Mouse (Mus musculus): ENCODE results near the gene Cep70.

Gene Cep70

GRCm38 (mm10) chr9:99243190-99243894 lies at the start of gene Cep70:
Cep70 (plus strand) TSS chr9:99243367.
- DNase-seq (ENCODE audit: low read depth, low spot score) = peak; percentile 95

- DNase-seq (ENCODE audit: low read depth, low spot score) = no peak
Measured at GRCm38 (mm10) chr9:99212643-99213042, 30.5 kb upstream of the Cep70 start.

GRCm38 (mm10) chr9:99216182-99216581 lies 27.0 kb upstream of the Cep70 start:
- DNase-seq (ENCODE audit: low read depth, low spot score) = no peak

- peak; percentile 85 for DNase-seq (ENCODE audit: low read depth, low spot score)
Measured at GRCm38 (mm10) chr9:99217999-99218719, 25.0 kb upstream of the Cep70 start.

DNA sequence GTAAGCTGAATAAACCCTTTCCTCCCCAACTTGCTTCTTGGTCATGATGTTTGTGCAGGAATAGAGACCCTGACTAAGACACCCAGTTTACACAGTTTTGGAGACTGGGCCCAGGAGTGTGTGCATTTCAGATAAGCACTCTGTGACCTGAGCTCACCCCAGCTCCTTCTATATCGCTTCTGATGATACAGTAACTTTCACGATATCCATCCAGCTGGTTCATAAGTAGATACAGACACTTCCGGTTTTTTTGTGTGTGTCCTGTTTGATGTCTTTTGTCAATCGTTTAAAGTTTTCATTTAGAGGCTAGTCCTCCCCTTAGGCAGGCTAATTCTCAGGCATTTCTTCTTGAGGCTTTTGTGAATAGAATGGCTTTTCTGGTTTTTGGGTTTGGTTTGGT lies 21.5 kb upstream of the Cep70 start:
- no peak for DNase-seq (ENCODE audit: low read depth, low spot score)

- no peak for DNase-seq (ENCODE audit: low read depth, low spot score)
Measured at GRCm38 (mm10) chr9:99224583-99224982, 18.6 kb upstream of the Cep70 start.

GRCm38 (mm10) chr9:99229450-99229849 lies 13.7 kb upstream of the Cep70 start:
- peak; percentile 24 for DNase-seq (ENCODE audit: low read depth, low spot score)

DNA sequence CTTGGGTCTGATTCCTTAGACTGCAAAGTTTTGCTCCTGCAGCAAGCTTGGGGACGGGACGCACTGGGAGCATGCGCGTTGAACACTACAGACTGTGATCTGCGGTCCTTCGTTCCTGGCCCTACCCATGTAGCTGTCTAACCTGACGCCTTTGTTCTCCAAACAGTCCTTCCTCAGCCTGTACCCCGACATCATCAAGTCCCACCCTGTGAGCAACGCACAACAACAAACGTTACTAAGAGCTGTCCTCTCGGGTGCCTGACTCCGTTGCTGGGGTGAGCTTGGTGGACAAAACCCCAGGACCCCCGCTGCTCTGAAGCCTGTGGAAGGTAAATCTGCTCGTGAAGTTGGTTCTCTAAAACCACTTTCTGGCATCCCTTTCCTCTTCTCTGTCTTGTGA lies 6.0 kb upstream of the Cep70 start, which contains the start of gene Faiml:
Faiml (minus strand) TSS at position 101 of the 400 bp plus-strand sequence.
- DNase-seq (ENCODE audit: low read depth, low spot score) = no peak

GRCm38 (mm10) chr9:99238276-99238675 lies 4.9 kb upstream of the Cep70 start:
- DNase-seq (ENCODE audit: low read depth, low spot score) = no peak

GRCm38 (mm10) chr9:99239256-99239655 lies 3.9 kb upstream of the Cep70 start:
- DNase-seq (ENCODE audit: low read depth, low spot score) = no peak

DNA sequence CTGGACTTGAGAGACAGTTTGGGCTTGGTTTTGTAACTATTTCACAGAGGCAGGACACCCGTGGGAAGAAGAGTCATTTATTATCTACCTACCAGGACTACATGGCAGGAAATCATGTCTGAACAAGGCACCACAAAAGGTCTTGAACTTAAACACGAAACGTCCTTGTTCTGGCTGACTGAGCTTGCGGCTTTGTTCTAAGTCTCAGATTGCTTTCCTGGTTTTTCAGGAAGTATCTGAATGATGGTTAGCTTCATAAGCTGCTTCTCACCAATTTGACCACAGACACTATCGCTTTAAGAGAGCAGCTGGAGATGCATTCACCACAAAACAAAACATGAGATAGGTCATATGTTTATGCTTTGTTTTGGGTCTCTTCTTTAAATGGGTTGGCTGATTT lies 2.6 kb upstream of the Cep70 start:
- no peak for DNase-seq (ENCODE audit: low read depth, low spot score)

GRCm38 (mm10) chr9:99242035-99242434 lies 1.1 kb upstream of the Cep70 start:
- DNase-seq (ENCODE audit: low read depth, low spot score) = peak; percentile 85

DNA sequence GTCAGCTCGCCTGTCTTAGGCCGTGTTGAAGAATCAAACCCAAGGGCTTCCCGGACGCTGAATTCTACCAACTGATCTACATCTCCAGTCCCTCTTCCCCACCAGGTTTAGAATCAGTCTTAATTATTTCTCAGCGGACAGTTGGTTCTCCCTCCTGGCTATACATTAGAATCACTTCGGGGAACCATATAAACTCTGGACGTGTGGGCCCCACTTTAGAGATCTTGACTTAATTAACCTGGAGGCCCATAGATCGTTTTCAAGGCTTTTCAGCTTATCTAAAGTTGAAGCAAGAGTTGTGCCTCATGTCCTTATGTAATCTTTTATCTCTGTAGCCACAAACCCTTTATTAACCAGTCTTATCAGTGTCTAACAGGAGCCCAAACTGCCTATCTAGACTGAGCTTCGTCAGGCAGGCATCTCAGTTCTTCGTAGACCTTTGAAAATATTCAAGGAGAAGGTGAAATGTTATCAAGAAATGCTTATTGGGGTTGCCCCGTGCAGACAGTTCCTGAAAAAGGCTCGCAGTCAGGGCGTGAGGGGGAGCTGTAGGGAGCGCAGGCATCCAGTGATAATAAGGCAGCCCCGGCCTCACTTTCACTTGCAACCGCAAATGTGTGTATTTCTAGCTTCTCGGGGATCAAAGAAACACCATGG lies 506 bp upstream of the Cep70 start:
- DNase-seq (ENCODE audit: low read depth, low spot score) = no peak

DNA sequence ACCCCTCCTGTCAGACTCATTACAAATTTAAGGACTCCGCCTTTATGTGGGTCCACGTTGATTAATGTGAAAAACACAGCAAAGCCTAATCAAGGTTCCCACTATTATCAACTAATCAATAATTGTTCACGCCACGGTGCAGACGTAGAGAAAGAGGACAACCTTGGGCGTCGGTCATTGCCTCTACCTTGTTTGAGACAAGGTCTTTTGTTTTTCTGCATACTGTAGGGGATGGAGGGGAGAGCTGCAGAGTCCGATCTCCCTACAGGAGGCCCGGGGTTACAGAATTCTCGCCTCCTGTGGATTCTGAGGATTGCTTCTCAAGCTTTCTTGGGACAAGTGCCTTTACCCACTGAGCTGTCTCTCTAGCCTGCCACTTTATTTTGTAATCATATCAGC lies 727 bp downstream of the Cep70 start:
- DNase-seq (ENCODE audit: low read depth, low spot score) = peak; percentile 38

- DNase-seq (ENCODE audit: low read depth, low spot score) = peak; percentile 75
Measured at GRCm38 (mm10) chr9:99248304-99248703, 5.1 kb downstream of the Cep70 start.

DNA sequence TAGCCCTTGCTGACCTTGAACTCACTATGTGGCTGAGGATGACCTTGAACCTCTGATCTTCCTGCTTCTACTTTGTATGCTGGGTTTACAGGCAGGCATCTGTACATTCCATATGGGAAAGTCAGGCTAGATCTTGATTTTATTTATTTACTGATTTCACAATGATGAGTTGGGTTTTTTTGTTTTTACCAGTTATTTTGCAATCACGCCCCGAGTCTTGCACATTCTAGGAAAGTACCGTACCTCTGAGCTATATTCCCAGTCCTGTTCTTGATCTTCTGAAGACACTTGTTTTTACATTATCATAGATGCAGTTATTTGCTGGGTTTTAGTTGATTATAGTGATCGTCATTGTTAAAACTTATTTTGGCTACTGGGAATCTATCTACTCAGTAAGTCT lies 5.7 kb downstream of the Cep70 start:
- peak; percentile 45 for DNase-seq (ENCODE audit: low read depth, low spot score)

GRCm38 (mm10) chr9:99253861-99254260 lies 10.7 kb downstream of the Cep70 start:
- DNase-seq (ENCODE audit: low read depth, low spot score) = no peak

DNA sequence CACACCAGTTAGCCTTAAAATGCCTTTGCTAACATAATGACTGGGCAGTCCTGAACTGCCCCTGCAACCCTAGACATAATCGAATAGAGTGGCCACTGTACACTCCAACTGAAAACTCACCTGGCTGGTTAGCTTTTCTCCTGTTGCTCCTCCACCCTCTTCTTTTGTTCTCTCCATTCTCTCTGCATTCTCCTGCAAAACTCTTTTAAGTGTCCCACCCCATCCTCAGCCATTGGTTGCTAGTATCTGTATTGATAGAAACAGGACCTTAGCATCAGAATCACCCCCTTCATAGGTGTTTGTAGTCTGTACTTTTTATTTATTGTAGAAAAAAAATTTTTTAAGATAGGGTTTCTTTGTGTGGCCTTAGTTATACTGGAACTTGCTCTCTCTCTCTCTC lies 13.0 kb downstream of the Cep70 start:
- DNase-seq (ENCODE audit: low read depth, low spot score) = peak; percentile 81

- peak; percentile 87 for DNase-seq (ENCODE audit: low read depth, low spot score)
Measured at GRCm38 (mm10) chr9:99256821-99257220, 13.7 kb downstream of the Cep70 start.

DNA sequence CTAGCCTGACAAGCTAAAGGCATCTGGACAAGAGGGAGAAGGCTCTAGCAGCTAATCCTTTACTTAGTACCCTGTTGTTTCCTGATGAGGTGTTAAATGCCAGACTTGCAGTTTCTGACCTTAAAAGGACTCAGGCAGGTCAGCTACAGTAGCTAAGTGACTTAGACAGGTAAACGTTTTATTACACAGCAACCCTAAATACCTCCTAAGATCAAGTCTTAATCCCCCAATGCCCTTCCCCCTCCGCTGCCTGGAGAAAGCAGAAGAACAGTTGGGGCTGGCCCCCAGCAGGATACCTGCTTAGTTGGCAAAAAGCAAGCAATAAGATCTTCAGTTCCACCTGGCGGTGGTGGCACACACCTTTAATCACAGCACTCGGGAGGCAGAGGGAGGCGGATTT lies 15.7 kb downstream of the Cep70 start:
- DNase-seq (ENCODE audit: low read depth, low spot score) = peak; percentile 59

DNA sequence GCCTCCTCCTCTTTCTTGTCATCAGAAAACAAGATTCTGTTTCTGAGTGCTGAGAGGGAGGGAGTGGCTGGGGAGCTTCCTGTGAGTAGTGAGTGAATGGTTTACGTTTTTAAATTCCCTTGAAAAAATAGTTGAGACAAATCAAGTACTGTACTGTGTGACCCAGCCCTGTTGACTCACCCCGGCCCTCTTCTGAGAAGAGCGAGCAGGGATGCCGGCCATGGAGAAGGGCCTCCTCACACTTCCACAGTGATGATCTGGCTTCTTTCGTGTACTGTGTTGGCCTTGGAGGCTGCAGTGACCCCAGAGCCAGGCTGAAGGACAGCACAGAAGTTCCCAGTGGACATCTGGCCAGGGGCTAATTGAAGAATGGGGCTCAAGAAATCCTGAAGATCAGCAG lies 61.1 kb downstream of the Cep70 start:
- no peak for DNase-seq (ENCODE audit: low read depth, low spot score)

DNA sequence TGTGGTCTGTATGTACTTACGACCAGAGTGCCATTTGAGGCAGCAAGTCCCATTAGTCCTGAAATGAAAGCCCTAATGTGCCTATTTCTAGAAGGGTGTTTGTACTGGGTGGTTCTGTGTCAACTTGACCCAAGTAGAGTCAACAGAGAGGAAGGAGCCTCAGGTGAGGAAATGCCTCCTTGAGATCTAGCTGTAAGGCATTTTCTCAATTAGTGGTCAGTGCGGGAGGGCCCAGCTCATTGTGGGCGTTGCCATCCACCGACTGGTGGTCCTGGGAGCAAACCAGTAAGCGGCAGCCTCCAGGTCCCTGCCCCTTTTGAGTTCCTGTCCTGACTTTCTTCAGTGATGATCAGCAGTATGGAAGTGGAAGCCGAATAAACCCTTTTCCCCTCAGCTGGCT lies 63.1 kb downstream of the Cep70 start:
- no peak for DNase-seq (ENCODE audit: low read depth, low spot score)
